Mouse (Mus musculus) embryonic fibroblast, embryonic 13.5 days (primary cell): Measurements from ENCODE around the gene Elavl3. TPM values are rescaled to one million over a fixed set of nuclear protein-coding genes. Genes with fewer than 3 reads are reported as not detected.

ENCODE experiments used
- H3K27ac ChIP-seq: 2 replicates; pipeline ENCODE4 v1.5.1; 2012; ENCODE audit warnings: low read length, control low read depth, inconsistent platforms; ENCODE audit not compliant: insufficient read depth
- H3K4me1 ChIP-seq: 2 replicates; pipeline ENCODE4 v1.6.1; 2011; ENCODE audit warnings: low read length; ENCODE audit not compliant: control insufficient read depth, insufficient read depth
- H3K4me3 ChIP-seq: 2 replicates; pipeline ENCODE4 v1.5.1; 2011; ENCODE audit warnings: mild to moderate bottlenecking, control low read depth, low read length; ENCODE audit not compliant: insufficient read depth
- CTCF ChIP-seq: IDR thresholded peaks from 2 replicates; pipeline ENCODE4 v1.5.1; 2011; ENCODE audit warnings: mild to moderate bottlenecking, control low read depth, low read length, moderate library complexity, borderline replicate concordance; ENCODE audit not compliant: insufficient read depth
- POLR2A ChIP-seq: IDR thresholded peaks from 2 replicates; pipeline ENCODE4 v1.6.1; 2011; ENCODE audit warnings: low read depth, mild to moderate bottlenecking, control low read depth, low read length, moderate library complexity
- polyA plus RNA-seq: library from polyadenylated mRNA; stranded (reverse); fragments of >200 nt; gene quantifications from 2 replicates; pipeline ENCODE4 v1.2.4, GENCODE M21; 2011; ENCODE audit warnings: low read depth; ENCODE audit not compliant: missing spikeins, insufficient read length

Gene Elavl3
- polyA plus RNA-seq = not detected in 2 replicates

DNA sequence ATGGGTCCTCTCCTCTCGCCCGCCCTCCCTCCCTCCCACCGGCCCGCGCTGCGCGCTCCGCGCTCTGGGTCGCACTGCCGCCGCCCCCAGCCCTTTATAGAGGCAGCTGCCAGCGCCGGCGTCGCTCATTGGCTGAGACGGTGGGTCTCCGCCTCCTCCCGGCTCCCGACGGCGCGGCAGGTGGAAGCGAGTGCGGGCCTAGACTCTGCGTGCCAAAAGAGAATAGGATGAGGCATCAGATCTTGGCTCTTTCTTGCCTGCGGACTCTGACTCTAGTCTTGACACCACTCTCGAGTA, at the start of gene Elavl3:
Elavl3 (minus strand) TSS at position 66 of the 297 bp plus-strand sequence.
- H3K27ac ChIP-seq = no peak within 1 kb of the TSS
- no peak within 1 kb of the TSS for H3K4me3 ChIP-seq
- TF ChIP-seq POLR2A = no peak
- TF ChIP-seq CTCF = no peak
- H3K4me1 ChIP-seq = no peaks in the 10 kb centered on the region

DNA sequence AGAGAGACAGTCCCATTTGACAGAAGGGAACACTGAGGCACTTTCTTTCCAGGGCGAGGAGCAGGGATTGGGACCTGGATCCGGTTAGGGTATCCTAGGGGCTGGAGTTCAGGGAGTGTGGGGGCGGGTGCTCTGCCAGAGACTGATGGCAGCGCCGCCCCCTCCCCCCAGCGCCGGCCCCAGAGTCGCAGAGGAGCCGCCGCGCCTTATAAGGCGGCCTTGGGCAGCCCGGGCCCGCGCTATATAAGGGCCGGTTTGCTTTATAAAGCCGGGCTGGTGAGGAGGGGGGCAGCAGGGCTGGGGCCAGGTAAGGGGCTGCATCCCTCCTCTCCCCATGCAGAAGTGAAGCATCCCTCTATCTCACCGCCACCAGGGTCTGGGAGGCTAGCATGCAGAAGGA, 48.1 kb upstream of the Elavl3 start:
- Histone ChIP-seq H3K4me3 (peak overlapping the region; percentile 33), H3K4me1 (no peaks in the 10 kb centered on the region), H3K27ac (peak overlapping the region; percentile 37)
- TF ChIP-seq POLR2A = peak; percentile 60
- no peak for TF ChIP-seq CTCF

- H3K4me3 ChIP-seq = peak within 1 kb of the TSS; percentile 33
- H3K27ac ChIP-seq = peak within 1 kb of the TSS; percentile 37
- TF ChIP-seq CTCF (no peak), POLR2A (peak; percentile 97)
- H3K4me1 ChIP-seq = no peaks in the 10 kb centered on the region
Measured at GRCm38 (mm10) chr9:22098993-22099696, 47.3 kb upstream of the Elavl3 start, which contains the start of gene Cnn1. Gene Cnn1, plus strand, starts transcription at chr9:22099216.

DNA sequence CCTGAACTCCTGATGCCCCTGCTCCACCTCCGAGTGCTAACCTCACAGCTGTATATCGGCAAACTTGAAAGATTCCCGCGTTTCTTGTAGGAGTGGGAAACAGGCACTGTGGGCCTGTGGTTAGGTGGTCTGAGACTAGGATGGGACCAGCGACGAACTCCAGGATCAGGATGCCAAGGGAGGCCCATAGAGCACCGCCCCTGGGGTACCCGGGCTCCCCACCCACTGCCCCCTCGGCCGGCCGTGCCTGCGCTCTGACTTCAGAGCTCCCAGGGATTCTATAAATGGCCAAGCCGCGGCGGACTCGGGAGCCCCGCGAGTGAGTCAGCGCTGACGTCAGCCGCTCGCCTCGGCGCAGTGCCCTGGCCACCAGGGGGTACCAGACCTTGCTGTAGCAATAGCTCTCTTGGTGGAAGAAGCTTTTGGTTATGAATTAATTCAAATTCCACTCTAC, 44.1 kb upstream of the Elavl3 start:
- TF ChIP-seq POLR2A = peak; percentile 31; the same call in 1 of the 2 replicates
- peak; percentile 78 for TF ChIP-seq CTCF
- Histone ChIP-seq H3K27ac (peak overlapping the region; percentile 24; the same call in 1 of the 2 replicates), H3K4me3 (peak overlapping the region; percentile 1; the same call in 1 of the 2 replicates), H3K4me1 (no peaks in the 10 kb centered on the region)

DNA sequence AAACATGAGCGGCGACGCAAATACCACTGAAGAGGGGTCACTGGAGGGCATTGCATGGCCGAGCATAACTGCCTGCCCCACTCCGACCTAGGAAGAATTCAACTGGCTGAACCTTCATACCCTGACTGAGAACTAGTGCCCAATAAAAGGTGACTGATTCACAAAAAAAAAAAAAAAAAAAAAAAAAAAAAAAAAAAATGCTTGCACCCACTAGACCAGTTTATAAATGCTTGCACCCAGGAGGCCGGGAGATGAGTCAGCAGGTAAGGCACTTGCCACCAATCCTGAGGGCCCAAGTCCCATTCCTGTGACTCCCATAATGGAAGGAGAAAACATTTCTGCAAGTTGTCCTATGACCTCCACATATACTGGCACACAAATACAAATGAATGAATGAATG, 40.9 kb upstream of the Elavl3 start:
- 0 out of 2 replicates have a peak, but pooled peaks cover 2% of the 10 kb centered on the region for H3K4me1 ChIP-seq
- TF ChIP-seq POLR2A (no peak), CTCF (no peak)
- no peak overlapping the region for H3K4me3 ChIP-seq
- no peak overlapping the region for H3K27ac ChIP-seq

DNA sequence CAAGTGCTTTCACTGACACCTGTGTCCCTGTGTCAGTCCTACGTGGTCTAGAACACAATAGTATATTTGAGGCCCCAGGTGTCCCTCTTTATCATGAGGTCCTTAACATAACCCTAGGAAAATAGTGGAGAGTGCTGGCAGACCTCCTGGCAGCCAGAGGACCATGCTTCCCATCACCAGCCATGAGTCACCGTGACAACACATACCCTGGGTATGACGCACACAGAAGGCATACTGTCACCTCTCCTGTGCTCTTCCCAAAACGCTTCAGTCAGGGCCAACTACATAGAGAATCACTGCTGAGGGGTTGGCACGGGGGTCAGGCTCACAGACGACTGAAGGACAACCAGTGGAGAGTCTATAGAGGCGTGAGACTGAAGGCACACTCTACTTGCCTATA, 38.2 kb upstream of the Elavl3 start:
- no peak for TF ChIP-seq CTCF
- no peak for TF ChIP-seq POLR2A
- Histone ChIP-seq H3K4me3 (no peak overlapping the region), H3K4me1 (0 out of 2 replicates have a peak, but pooled peaks cover 5% of the 10 kb centered on the region), H3K27ac (peak overlapping the region; percentile 30; the same call in 1 of the 2 replicates)

GRCm38 (mm10) chr9:22089281-22089680, 37.5 kb upstream of the Elavl3 start:
- Histone ChIP-seq H3K4me3 (no peak overlapping the region), H3K4me1 (0 out of 2 replicates have a peak, but pooled peaks cover 5% of the 10 kb centered on the region), H3K27ac (peak overlapping the region; percentile 27; the same call in 1 of the 2 replicates)
- TF ChIP-seq POLR2A (no peak), CTCF (no peak)

DNA sequence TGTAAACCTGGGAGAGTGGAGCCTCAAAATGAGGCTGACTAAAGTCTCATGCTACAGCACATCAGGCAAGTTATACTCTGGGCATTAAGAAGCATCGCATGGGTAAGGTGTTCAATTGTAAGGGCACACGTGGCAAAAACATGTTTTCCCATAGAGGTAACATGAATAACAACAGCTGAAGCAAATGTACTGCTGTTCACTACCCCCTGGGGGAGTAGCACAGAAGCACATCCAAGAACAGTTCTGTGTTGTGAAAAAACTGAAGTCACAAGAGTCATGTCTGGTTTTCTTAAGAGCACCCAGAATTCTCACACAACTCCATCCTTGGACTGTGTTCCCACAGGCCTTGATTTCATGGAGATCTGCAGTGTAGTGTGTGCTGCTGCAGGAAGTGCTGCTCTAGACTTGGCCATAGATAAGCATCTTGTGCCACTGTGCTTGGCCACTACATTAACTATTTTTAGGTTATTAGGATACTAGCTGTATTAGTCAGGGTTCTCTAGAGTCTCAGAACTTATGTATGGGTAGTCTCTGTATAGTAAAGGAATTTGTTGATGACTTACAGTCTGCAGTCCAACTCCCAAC, 35.3 kb upstream of the Elavl3 start:
- Histone ChIP-seq H3K27ac (peak overlapping the region; percentile 89), H3K4me3 (no peak overlapping the region), H3K4me1 (0 out of 2 replicates have a peak, but pooled peaks cover 5% of the 10 kb centered on the region)
- TF ChIP-seq CTCF (no peak), POLR2A (no peak)

DNA sequence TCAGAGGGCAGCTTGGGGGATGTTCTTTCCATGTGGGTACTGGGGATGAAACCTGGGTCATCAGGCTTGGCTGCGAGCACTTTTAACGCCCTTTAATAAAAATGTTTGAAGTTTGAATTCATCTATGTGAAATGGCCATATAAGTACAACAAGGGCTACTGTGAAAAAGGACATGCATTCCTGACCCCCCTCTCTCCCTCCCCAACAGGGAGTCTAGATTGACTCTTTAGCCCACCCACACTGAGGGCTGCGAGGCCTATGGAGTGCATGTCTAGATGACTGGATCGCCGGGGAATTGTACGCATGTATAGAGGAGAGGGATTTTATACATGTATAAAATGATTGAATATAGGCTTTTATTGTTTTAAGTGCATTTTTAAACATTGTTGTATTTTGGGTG, 34.2 kb upstream of the Elavl3 start:
- Histone ChIP-seq H3K27ac (peak overlapping the region; percentile 86), H3K4me3 (peak overlapping the region; percentile 62), H3K4me1 (0 out of 2 replicates have a peak, but pooled peaks cover 5% of the 10 kb centered on the region)
- TF ChIP-seq CTCF (no peak), POLR2A (no peak; the same call in 1 of the 2 replicates)
